Mouse (Mus musculus) myocyte (in vitro differentiated cells): ENCODE results near the gene Tmem95.

ENCODE experiments used
- CEBPB ChIP-seq: IDR thresholded peaks from 2 replicates; pipeline ENCODE4 v1.6.1; 2011; ENCODE audit warnings: mild to moderate bottlenecking, moderate library complexity; ENCODE audit not compliant: poor library complexity, insufficient read depth, severe bottlenecking
- E2F4 ChIP-seq: IDR thresholded peaks from one replicate; pipeline ENCODE4 v1.6.1; 2011; ENCODE audit warnings: mild to moderate bottlenecking, control low read depth, moderate library complexity; ENCODE audit not compliant: insufficient read depth
- MAX ChIP-seq: IDR thresholded peaks from one replicate; pipeline ENCODE4 v1.6.1; 2011; ENCODE audit warnings: low read depth, mild to moderate bottlenecking, control low read depth
- MYOD1 ChIP-seq, 3 experiments: IDR thresholded peaks; one replicate each; pipeline ENCODE4 v1.6.1; 2011; ENCODE audit warnings: control low read depth in 2 of 3, low read depth in 2 of 3, mild to moderate bottlenecking in 2 of 3, moderate library complexity in 1 of 3; ENCODE audit not compliant: insufficient read length in 2 of 3, control insufficient read depth in 1 of 3
- MYOG ChIP-seq, 3 experiments: IDR thresholded peaks; one replicate each; pipeline ENCODE4 v1.6.1; 2011; ENCODE audit warnings: control low read depth in 2 of 3, low read depth in 2 of 3, mild to moderate bottlenecking in 2 of 3; ENCODE audit not compliant: insufficient read length in 2 of 3, control insufficient read depth in 1 of 3, insufficient read depth in 1 of 3
- POLR2A ChIP-seq: IDR thresholded peaks from one replicate; pipeline ENCODE4 v1.6.1; 2011; ENCODE audit warnings: low read depth, mild to moderate bottlenecking, control low read depth, moderate library complexity; ENCODE audit not compliant: insufficient read length
- POLR2AphosphoS2 ChIP-seq: IDR thresholded peaks from one replicate; pipeline ENCODE4 v1.6.1; 2011; ENCODE audit warnings: low read depth, control low read depth; ENCODE audit not compliant: insufficient read length
- TCF12 ChIP-seq: IDR thresholded peaks from one replicate; pipeline ENCODE4 v1.6.1; 2011; ENCODE audit warnings: mild to moderate bottlenecking, control low read depth; ENCODE audit not compliant: poor library complexity, insufficient read depth, severe bottlenecking
- USF1 ChIP-seq: IDR thresholded peaks from one replicate; pipeline ENCODE4 v1.6.1; 2011; ENCODE audit warnings: low read depth, mild to moderate bottlenecking, control low read depth, moderate library complexity

GRCm38 (mm10) chr11:69921114-69922011 lies 43.5 kb upstream of the Tmem95 start, which contains the start of gene Eif5a:
- TF ChIP-seq POLR2A (peak; percentile 95), POLR2AphosphoS2 (peak; percentile 96), CEBPB (no peak), MAX (peak; percentile 90), USF1 (peak; percentile 92), E2F4 (no peak), TCF12 (no peak), MYOD1 (IDR thresholded peaks at IDR 0.05; ENCODE audit: control insufficient read depth in 1 of 3, insufficient read length in 2 of 3, low read depth in 2 of 3) (peak in 1 of 3 experiments; percentile 4), MYOG (IDR thresholded peaks at IDR 0.05; ENCODE audit: control insufficient read depth in 1 of 3, insufficient read depth in 1 of 3, insufficient read length in 2 of 3, low read depth in 2 of 3) (no peak)
